Mouse (Mus musculus) E14TG2a.4 (cell line): ENCODE results near the gene Nprl2.
A peak's percentile ranks its signal among the peaks of the same experiment; 100 is the strongest.

Source experiments
- H3K27me3 ChIP-seq: 2 replicates; pipeline ENCODE4 v1.6.1; 2014; ENCODE audit warnings: low read length, control low read depth; ENCODE audit not compliant: insufficient read depth
- H3K36me3 ChIP-seq: 2 replicates; pipeline ENCODE4 v1.6.1; 2014; ENCODE audit warnings: low read length, control low read depth; ENCODE audit not compliant: insufficient read depth
- H3K4me1 ChIP-seq: replicated peaks from 2 replicates; pipeline ENCODE4 v1.6.1; 2014; ENCODE audit warnings: low read depth, low read length, control low read depth
- H3K4me3 ChIP-seq: replicated peaks from 2 replicates; pipeline ENCODE4 v1.5.1; 2014; ENCODE audit warnings: mild to moderate bottlenecking, low read length
- H3K9me3 ChIP-seq: 2 replicates; pipeline ENCODE4 v1.6.1; 2014; ENCODE audit warnings: low read length, control low read depth
- CTCF ChIP-seq: conservative IDR thresholded peaks from 2 replicates; pipeline ENCODE4 v1.5.1; 2014; ENCODE audit warnings: low read length
- NANOG ChIP-seq: IDR thresholded peaks from 2 replicates; pipeline ENCODE4 v1.6.1; 2014; ENCODE audit warnings: borderline replicate concordance, low read length, mixed read lengths
- POU5F1 ChIP-seq: IDR thresholded peaks from 2 replicates; pipeline ENCODE4 v1.6.1; 2014; ENCODE audit warnings: low read length, borderline replicate concordance

Nprl2 gene

GRCm38 (mm10) chr9:107582509-107583062 lies 40.6 kb downstream of the Nprl2 start:
- TF ChIP-seq POU5F1: no peak
- TF ChIP-seq CTCF: no peak
- no peak for TF ChIP-seq NANOG
- Histone ChIP-seq H3K27me3 (no peaks in the 10 kb centered on the region), H3K4me3 (no peak overlapping the region), H3K9me3 (no peaks in the 10 kb centered on the region), H3K36me3 (peaks cover 36% of the 10 kb centered on the region), H3K4me1 (peaks cover 64% of the 10 kb centered on the region)

- peaks cover 36% of the 10 kb centered on the region for H3K36me3 ChIP-seq
- peaks cover 61% of the 10 kb centered on the region for H3K4me1 ChIP-seq
- no peaks in the 10 kb centered on the region for H3K9me3 ChIP-seq
- TF ChIP-seq CTCF (no peak), NANOG (no peak), POU5F1 (no peak)
- H3K4me3 ChIP-seq: no peak overlapping the region
- H3K27me3 ChIP-seq: no peaks in the 10 kb centered on the region
Measured at GRCm38 (mm10) chr9:107583174-107583573, 41.1 kb downstream of the Nprl2 start.

GRCm38 (mm10) chr9:107586504-107586903 lies 44.5 kb downstream of the Nprl2 start:
- TF ChIP-seq POU5F1 (no peak), CTCF (no peak), NANOG (no peak)
- H3K9me3 ChIP-seq: no peaks in the 10 kb centered on the region
- peaks cover 63% of the 10 kb centered on the region for H3K4me1 ChIP-seq
- no peaks in the 10 kb centered on the region for H3K27me3 ChIP-seq
- peaks cover 54% of the 10 kb centered on the region for H3K36me3 ChIP-seq
- peak overlapping the region; percentile 17; the same call in 1 of the 2 replicates for H3K4me3 ChIP-seq

- Histone ChIP-seq H3K4me3 (peak within 1 kb of the TSS; percentile 94), H3K27me3 (peaks cover 2% of the 10 kb centered on the region; the same call in 1 of the 2 replicates), H3K9me3 (no peaks in the 10 kb centered on the region), H3K36me3 (peaks cover 61% of the 10 kb centered on the region), H3K4me1 (peaks cover 62% of the 10 kb centered on the region)
- no peak for TF ChIP-seq NANOG
Measured at GRCm38 (mm10) chr9:107586974-107587832, 45.2 kb downstream of the Nprl2 start, which contains the start of gene Ifrd2. Gene Ifrd2, plus strand, starts transcription at chr9:107587642.

- Histone ChIP-seq H3K4me3 (peak overlapping the region; percentile 94), H3K27me3 (peaks cover 3% of the 10 kb centered on the region; the same call in 1 of the 2 replicates), H3K9me3 (no peaks in the 10 kb centered on the region), H3K36me3 (peaks cover 61% of the 10 kb centered on the region), H3K4me1 (peaks cover 61% of the 10 kb centered on the region)
- TF ChIP-seq POU5F1 (no peak), CTCF (no peak), NANOG (no peak)
Measured at GRCm38 (mm10) chr9:107587833-107588639, 46.0 kb downstream of the Nprl2 start.

- peaks cover 66% of the 10 kb centered on the region for H3K36me3 ChIP-seq
- no peak for TF ChIP-seq CTCF
- H3K9me3 ChIP-seq: no peaks in the 10 kb centered on the region
- H3K27me3 ChIP-seq: peaks cover 3% of the 10 kb centered on the region; the same call in 1 of the 2 replicates
- H3K4me1 ChIP-seq: peaks cover 81% of the 10 kb centered on the region
- 0 out of 2 replicates have a peak overlapping the region, but pooled peaks have one; percentile 10 for H3K4me3 ChIP-seq
Measured at GRCm38 (mm10) chr9:107590058-107590772, 48.2 kb downstream of the Nprl2 start.

- H3K36me3 ChIP-seq: peaks cover 69% of the 10 kb centered on the region
- peaks cover 6% of the 10 kb centered on the region for H3K27me3 ChIP-seq
- H3K4me1 ChIP-seq: peaks cover 77% of the 10 kb centered on the region
- no peaks in the 10 kb centered on the region for H3K9me3 ChIP-seq
- TF ChIP-seq POU5F1: no peak
- 0 out of 2 replicates have a peak overlapping the region, but pooled peaks have one; percentile 10 for H3K4me3 ChIP-seq
Measured at GRCm38 (mm10) chr9:107590773-107591060, 48.7 kb downstream of the Nprl2 start.
